Mouse (Mus musculus): ENCODE results near the gene Gm10295. TPM values are rescaled to one million over a fixed set of nuclear protein-coding genes. Genes with fewer than 3 reads are reported as not detected.

The Gm10295 gene
- total RNA-seq, 4 experiments from 2014 or later: not detected

DNA sequence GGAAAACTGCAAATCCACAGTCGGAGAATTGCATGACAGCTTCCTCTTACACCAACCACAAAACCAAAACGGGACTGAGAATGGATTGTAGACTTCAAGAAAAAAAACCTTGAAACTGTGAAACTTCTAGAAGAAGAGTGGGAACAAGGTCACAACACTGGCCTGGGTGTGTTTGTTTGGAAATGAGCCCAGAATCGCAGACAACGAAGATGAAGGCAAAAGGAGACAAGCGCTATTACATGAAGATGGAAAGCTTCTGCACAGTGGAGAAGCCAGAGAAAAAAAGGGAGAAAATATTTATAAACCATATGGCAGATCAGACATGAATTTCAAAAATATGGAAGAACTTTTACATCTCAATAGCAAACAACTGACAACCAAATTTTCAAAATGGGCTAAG lies 4.3 kb upstream of the Gm10295 start:
- no peak for DNase-seq (ENCODE audit: low spot score in 2 of 2)

DNA sequence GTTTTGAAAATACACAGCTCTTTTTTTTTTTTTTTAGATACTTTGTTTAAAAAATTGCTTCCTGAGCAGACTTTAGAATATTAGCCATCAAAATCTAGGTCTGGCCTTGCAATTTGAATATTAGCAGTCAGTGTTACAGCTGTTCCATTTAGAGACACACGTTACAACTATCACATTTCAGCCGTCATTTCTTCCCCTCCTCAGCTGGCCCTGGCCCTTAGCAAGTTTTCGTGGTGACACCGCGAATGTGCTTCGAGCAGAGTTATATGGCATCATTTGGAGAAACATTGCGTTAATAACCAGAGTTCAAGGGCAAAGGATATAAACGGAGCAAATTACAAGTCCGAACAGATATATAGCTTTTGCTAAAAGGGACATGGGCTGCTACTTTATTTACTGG lies 2.4 kb downstream of the Gm10295 start:
- no peak for DNase-seq (ENCODE audit: low spot score in 2 of 2)

DNA sequence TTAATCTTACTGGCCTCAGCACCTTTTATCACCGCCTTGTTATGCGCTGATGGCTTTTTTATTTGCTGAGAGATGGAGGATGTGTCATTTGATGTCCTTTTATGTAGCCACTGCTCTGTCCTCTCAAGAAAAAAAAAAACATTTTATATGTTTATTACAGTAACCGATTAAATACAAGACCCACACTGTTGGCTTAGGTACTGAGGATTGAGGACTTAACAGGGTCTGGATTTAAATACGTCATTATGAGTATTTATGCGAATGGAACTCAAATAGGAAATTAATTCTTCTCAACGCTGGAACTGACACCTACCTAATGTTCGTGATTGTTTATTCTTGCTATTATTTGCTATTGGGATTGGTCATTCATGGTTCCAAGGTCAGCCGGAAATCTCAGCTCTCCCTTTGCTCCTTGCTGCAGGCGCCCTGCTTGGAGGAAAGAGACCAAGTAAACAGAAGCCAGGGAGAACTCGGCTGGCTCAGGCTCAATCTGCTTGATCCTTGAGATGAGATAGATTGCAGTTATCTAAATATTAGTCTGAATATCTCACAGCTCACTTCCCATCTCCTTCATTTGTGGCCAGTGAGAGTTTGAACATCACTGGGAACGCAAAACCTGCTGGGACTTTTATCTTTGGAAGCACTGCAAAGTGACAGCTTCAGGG lies 26.2 kb downstream of the Gm10295 start:
- DNase-seq (ENCODE audit: low spot score in 2 of 2): no peak

DNA sequence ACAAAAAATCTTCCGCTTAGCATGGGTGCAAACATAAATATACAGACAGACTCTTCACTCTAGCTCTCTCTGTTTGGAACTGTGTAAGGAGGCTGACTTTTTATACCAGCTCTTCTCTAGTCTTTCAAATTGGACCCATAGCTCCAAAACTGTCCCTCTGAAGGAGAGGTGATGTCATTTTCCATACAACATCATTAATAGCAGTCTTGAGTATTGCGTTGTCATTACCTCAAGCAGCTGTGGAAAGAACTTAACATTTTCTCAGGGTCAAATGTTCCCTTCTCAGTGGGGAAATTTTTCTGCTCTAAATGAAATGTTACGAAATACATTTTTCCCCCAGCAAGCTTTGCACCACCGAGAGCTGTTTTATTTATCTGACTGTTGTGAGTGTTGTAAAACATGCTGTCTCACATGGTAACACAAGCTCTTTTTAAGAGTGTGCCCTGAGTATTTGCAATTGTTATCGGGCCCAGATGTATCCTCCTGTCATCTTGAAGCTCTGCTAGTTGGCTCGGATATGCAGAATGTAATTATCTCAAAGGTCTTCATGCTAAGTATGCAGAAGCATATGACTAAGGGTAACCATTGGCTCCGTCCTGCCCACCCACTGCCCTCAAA lies 38.0 kb downstream of the Gm10295 start:
- DNase-seq (ENCODE audit: low spot score in 2 of 2): no peak

DNA sequence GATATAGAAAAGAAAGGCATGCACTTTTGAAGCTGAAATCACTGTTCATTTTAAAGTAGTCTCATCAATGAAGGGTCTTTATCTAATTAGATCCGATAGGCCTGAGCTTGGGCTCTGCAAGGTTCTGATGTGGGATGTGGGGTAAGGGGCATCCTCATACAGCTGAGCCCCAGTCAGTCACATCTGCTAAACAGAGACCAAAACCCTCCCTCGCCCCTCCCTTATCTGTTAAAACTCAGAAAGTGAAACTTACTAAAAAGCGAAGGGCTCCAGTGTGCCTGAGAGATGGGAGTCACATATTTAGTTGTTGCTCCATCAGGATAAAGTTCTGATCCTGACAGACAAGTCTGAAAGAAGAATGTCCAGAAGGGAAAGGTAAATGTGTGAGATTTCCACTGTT lies 38.9 kb downstream of the Gm10295 start:
- no peak for DNase-seq (ENCODE audit: low spot score in 2 of 2)

DNA sequence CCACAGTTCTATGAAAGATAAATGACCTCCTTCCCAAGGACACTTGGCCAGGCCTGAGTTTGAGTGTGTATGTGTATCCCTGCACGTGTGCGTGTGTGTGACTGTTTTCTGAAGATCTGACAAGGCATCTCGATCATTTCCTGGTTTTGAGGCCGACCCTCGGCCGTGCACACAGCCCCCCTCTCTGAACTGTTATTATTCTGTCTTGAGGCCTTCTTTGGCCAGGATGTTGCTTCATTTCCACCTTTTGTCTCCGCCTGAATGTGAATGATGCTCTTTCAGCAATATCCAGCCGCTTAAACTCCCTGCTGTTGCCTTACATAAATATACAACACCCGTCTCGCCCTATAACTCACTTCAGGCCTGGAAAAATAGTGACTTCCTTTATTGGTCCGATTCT lies 39.9 kb downstream of the Gm10295 start:
- no peak for DNase-seq (ENCODE audit: low spot score in 2 of 2)

DNA sequence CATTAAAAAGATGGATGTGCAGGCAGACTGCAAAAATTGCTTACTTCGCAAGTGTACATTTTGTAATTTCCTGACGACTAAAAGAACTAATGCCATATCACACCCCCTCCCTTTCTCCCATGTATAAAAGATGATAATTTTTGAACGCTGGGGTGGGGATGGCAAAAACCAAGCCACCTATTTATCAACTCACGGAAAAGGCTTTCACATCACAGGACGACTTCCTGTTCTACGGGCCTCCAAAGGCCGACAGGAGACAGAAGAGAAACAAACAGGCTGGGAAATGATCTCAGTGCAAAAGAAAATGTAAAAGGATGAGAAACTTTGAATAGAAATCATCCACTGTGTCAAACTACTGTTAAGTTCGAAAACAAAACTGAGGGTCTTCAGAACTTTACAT lies 43.2 kb downstream of the Gm10295 start:
- DNase-seq (ENCODE audit: low spot score in 2 of 2): no peak

DNA sequence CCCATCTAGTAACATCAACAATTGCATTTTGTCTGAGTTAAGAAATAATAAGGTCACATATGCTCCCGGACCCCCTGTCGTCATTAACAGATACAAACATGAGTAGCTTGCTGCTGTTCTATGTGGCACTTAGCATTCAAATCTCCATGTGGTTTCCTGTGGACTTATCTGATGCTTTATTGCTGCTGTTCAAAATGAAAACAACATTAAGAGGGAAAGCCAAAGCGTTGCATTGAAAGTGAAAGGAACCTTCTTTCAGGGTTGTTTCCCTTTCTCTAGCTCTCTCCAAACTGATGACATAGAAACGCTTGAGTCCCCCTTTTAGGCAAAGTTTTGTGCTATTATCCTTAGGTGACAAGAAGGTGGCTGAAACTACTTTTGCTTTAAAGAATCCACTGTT lies 48.6 kb downstream of the Gm10295 start:
- DNase-seq (ENCODE audit: low spot score in 2 of 2): no peak
